Mouse (Mus musculus) spleen, adult 2 months (tissue): ENCODE measurements at regions not wholly inside any gene's neighbourhood (a gene's known extent, or its start where the extent isn't known, plus 50 kb on each side); places are given as distances from the start of the nearest gene placed in this dataset.

ENCODE experiments used
- CTCF ChIP-seq: fragments of 200-500 bp; IDR thresholded peaks from 2 replicates; pipeline ENCODE4 v1.5.1; 2011; ENCODE audit warnings: mild to moderate bottlenecking, inconsistent platforms; ENCODE audit not compliant: insufficient read depth, insufficient read length, insufficient replicate concordance; ENCODE audit errors: extremely low read depth
- POLR2A ChIP-seq: fragments of 200-500 bp; IDR thresholded peaks from 2 replicates; pipeline ENCODE4 v1.6.1; 2011; ENCODE audit warnings: low read depth, low read length, inconsistent platforms

DNA sequence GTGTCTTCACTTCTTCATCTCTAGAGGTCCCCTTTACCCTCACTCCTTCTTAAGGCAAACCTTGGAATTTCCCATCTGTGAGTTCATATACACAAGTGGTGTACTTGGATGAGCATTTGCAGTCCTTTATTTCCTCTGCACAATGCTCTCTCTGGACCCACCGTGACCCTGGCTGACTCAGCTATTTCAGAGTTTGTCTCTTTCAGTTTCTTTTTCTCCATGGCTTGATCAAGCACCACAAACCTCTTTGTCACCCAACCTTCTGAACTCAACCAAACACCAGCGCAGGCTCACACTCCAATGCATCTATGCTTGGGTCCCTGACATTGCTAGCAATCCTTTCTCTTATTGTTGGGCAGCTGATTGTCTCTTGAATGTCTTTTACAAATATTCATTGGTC is 118.0 kb upstream of the Runx1 start:
- TF ChIP-seq CTCF: no peak
- no peak for TF ChIP-seq POLR2A
